Mouse (Mus musculus) cerebellum, adult (tissue): ENCODE measurements around the gene Polr2l.
A peak's percentile ranks its signal among the peaks of the same experiment; 100 is the strongest.

Source experiments
- ATAC-seq: cut with Nextera tagmentation; 2 replicates; pipeline ENCODE4 v1.9.2; 2017; ENCODE audit warnings: mild to moderate bottlenecking, moderate library complexity, mixed read lengths; ENCODE audit not compliant: insufficient number of reproducible peaks, low FRiP score, low TSS enrichment

Gene Polr2l

GRCm38 (mm10) chr7:141475011-141475804, at the start of gene Polr2l, which contains the start of gene Tspan4:
Polr2l (minus strand) TSS chr7:141475132.
Tspan4 (plus strand) TSS chr7:141475240.
- peak; percentile 41; the same call in 1 of the 2 replicates for ATAC-seq

- ATAC-seq, result no peak
Observed at GRCm38 (mm10) chr7:141524271-141524670, 49.3 kb upstream of the Polr2l start.

GRCm38 (mm10) chr7:141523007-141523406, 48.1 kb upstream of the Polr2l start:
- ATAC-seq, result no peak

DNA sequence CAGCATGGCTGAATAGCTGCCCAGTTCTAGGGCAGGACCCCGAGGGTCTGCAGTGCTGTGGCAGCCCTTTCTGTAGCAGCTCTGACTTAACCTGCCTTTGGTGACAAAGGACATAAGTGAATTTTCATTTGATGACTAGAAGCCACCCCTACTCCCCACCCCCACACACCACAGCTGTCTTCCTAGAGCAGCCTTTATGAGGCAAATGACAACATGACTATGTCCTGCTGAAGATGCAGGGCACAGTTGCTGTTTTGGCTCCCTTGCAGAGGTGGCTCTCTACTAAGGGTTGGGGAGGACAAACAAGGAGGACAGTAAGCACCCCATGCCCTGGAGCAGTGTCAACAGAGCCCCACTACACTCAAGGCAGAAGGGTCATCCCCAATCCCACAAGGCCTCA, 44.9 kb upstream of the Polr2l start:
- no peak for ATAC-seq

DNA sequence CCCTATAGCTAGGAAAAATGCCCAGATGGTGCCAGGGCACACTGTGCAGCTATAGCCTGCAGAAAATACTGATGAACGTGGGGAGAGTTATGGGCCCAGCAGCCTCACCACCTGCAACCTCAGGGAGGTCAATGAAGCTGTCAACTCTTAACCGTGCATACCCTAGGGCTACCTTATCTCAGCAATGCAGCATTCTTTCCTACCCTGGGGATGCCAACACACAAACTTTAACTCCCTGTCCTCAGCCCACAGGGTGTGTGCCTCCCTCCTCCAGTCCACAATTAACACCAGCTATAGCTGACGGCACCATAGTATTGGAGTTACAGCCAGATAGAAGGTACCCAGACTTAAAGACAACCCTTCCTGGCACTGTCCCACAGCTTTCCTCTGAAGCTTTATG, 44.0 kb upstream of the Polr2l start:
- ATAC-seq, result no peak

DNA sequence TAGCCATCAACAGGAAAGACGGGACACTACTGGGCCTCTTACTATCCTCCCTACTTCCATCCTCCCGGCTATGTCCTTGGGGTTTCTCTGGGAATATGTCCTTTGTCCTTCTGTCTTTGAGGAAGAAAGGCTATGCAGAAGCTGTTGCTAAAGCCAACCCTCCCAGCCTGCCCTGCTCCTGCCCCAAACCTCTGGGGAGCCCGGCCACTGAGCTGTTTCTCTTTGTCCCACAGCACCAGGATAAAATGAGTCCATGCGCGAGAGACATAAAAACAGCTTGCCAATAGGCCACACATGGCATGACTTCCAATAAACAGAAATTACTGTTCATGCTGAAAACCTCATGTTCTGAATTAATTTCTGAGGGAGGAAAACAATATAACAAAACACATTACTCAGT, 43.4 kb upstream of the Polr2l start:
- no peak for ATAC-seq

DNA sequence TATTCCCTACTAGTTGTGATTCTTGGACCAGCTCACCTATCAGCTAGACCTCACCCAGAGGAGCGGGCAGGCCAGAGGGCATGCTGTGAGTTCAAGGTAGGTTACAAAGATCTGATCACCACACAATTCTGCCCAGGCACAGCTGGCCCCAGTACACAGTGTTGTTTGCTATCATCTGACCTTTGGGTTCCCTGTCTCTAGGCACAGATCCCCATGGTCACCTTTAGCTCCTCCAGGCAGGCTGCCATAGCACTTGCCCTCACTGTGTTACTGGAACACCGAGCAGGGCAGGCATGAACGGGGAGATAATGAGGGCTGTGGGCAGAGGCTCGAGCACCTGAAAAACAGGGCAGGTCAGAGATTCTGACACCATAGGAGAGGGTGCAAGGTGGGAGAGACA, 42.7 kb upstream of the Polr2l start:
- no peak for ATAC-seq

GRCm38 (mm10) chr7:141510681-141511191, 35.8 kb upstream of the Polr2l start:
- ATAC-seq, result peak; percentile 74; the same call in 1 of the 2 replicates

- no peak for ATAC-seq
Observed at GRCm38 (mm10) chr7:141510196-141510595, 35.3 kb upstream of the Polr2l start.

DNA sequence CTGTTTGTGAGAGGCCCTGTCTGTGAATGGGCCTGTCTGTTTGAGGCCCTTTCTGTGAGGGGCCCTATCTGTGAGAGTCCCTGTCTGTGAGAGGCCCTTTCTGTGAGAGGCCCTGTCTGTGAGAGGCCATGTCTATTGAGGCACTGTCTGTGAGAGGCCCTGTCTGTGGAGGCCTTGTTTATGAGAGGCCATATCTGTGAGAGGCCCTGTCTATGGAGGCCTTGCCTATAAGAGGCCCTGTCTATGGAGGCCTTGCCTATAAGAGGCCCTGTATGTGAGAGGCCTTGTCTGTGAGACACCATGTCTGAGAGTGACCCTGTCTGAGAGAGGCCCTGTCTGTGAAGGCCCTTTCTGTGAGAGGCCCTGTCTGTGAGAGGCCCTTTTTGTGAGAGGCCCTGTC, 33.2 kb upstream of the Polr2l start:
- no peak for ATAC-seq

GRCm38 (mm10) chr7:141506278-141506677, 31.3 kb upstream of the Polr2l start:
- ATAC-seq, result no peak

GRCm38 (mm10) chr7:141502556-141502905, 27.6 kb upstream of the Polr2l start:
- ATAC-seq, result peak; percentile 61; the same call in 1 of the 2 replicates

DNA sequence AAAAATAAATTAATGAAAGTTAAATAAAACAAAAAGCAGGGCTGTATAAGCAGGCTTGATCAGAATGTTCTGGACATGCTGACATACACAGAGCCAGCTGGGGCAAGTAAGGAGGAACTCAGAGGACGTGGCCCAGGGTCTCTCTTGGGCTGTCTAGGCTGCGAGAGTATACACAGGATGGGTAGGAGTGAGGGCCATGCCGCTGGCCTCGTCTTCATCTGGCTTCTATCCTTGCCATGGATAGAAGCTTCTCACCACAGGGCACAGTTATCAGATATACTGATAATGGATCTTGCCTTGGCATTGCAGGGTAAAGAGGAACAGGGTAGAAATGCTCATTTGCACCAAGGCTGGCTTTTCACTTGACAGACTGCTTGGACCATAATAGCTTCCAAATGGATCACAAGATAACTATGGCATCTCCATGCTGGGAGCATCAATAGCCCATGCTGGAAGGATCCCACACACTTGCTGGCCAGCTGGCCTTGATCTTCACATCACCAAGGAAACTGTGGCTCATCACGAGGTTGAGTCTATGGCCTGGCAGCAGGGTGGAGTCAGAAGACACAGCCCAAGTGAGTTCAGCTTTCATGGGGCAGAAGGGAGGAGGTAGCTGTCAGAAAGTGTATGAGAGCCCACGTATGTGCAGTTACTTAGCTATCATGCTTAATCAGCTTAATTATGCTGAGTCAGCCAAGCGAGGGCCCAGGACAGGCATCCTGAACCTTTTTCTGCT, 27.1 kb upstream of the Polr2l start:
- no peak for ATAC-seq

- ATAC-seq, result no peak
Observed at GRCm38 (mm10) chr7:141497600-141497999, 22.7 kb upstream of the Polr2l start.

GRCm38 (mm10) chr7:141495940-141496339, 21.0 kb upstream of the Polr2l start:
- no peak for ATAC-seq

- ATAC-seq, result no peak
Observed at GRCm38 (mm10) chr7:141495379-141495778, 20.4 kb upstream of the Polr2l start.

- no peak for ATAC-seq
Observed at GRCm38 (mm10) chr7:141493729-141494128, 18.8 kb upstream of the Polr2l start.

- ATAC-seq, result peak; percentile 28; the same call in 1 of the 2 replicates
Observed at GRCm38 (mm10) chr7:141492738-141493137, 17.8 kb upstream of the Polr2l start.

- no peak for ATAC-seq
Observed at GRCm38 (mm10) chr7:141491151-141491550, 16.2 kb upstream of the Polr2l start.

DNA sequence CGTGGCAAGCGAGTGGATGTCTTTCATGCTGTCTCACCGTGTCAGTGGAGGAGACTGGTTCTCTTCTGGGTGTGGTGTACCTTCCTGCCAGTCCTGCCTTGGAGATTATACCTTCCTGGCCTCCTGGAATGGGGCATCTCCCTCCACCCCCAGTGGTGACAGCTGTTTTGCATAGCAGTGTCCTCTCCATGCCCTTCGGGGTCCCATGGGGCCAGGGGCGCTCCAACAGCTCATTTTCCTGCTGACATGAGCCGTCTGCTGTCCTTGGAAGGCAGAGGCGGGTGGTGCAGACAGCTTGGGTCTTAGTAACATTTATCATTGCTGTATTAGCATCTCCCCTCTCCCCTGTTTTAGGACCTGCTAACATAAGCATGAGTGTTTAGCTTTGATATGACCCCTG, 12.2 kb upstream of the Polr2l start:
- ATAC-seq, result no peak

- no peak for ATAC-seq
Observed at GRCm38 (mm10) chr7:141486239-141486638, 11.3 kb upstream of the Polr2l start.
